Mouse (Mus musculus) embryonic facial prominence, embryonic 14.5 days (tissue): ENCODE data around the gene Hist1h2ap. TPM values are rescaled to one million over a fixed set of nuclear protein-coding genes. Genes with fewer than 3 reads are reported as not detected.
A peak's percentile ranks its signal among the peaks of the same experiment; 100 is the strongest.
"Not testable (repeated sequence)": the region's sequence is repeated elsewhere in the genome, so short reads cannot be mapped to it uniquely, and the experiment has no call there.

Source experiments
- ATAC-seq: fragments of 200-750 bp; cut with Nextera tagmentation; 2 replicates; pipeline ENCODE4 v1.8.0; 2017; ENCODE audit warnings: low read depth, moderate number of reproducible peaks, moderate TSS enrichment
- DNase-seq: peaks from one replicate; pipeline ENCODE4 v3.0.0-alpha.2; 2015; ENCODE audit warnings: low spot score
- H3K27ac ChIP-seq: fragments of 300-500 bp; sonication (generic); replicated peaks from 2 replicates; pipeline ENCODE4 v1.5.1; 2014; ENCODE audit warnings: low read depth, mild to moderate bottlenecking, low read length, moderate library complexity
- H3K27me3 ChIP-seq: fragments of 300-500 bp; sonication (generic); replicated peaks from 2 replicates; pipeline ENCODE4 v1.6.1; 2014; ENCODE audit warnings: low read length; ENCODE audit not compliant: control insufficient read depth, insufficient read depth
- H3K36me3 ChIP-seq: fragments of 300-500 bp; sonication (generic); 2 replicates; pipeline ENCODE4 v1.6.1; 2014; ENCODE audit warnings: low read length, mixed read lengths; ENCODE audit not compliant: control insufficient read depth, insufficient read depth
- H3K4me1 ChIP-seq: fragments of 300-500 bp; sonication (generic); 2 replicates; pipeline ENCODE4 v1.6.1; 2014; ENCODE audit warnings: antibody characterized with exemption, low read length; ENCODE audit not compliant: control insufficient read depth, insufficient read depth
- H3K4me2 ChIP-seq: fragments of 300-500 bp; sonication (generic); 2 replicates; pipeline ENCODE4 v1.6.1; 2014; ENCODE audit warnings: low read depth, mild to moderate bottlenecking, low read length, moderate library complexity, mixed read lengths
- H3K4me3 ChIP-seq: fragments of 300-500 bp; sonication (generic); 2 replicates; pipeline ENCODE4 v1.5.1; 2014; ENCODE audit warnings: low read depth, mild to moderate bottlenecking, low read length
- H3K9ac ChIP-seq: fragments of 300-500 bp; sonication (generic); 2 replicates; pipeline ENCODE4 v1.6.1; 2014; ENCODE audit warnings: low read depth, mild to moderate bottlenecking, low read length, moderate library complexity, mixed read lengths
- H3K9me3 ChIP-seq: fragments of 300-500 bp; sonication (generic); 2 replicates; pipeline ENCODE4 v1.6.1; 2016; ENCODE audit warnings: low read length; ENCODE audit not compliant: control insufficient read depth
- WGBS: fragments of 180-500 bp; shearing (Covaris S2); extraction: QIAGEN DNeasy Blood & Tissue Kit; methylation state at CpG from one replicate; pipeline ENCODE4 v1.1.7; 2014; 5-methylcytosine and 5-hydroxymethylcytosine counted together
- polyA plus RNA-seq: library from polyadenylated mRNA; unstranded; fragments of >200 nt; fragmentation: Nextera tagmentation; extraction: Ambion mirVana; gene quantifications from 2 replicates; pipeline ENCODE4 v1.2.1, GENCODE M21; 2014

Hist1h2ap gene
- polyA plus RNA-seq, 1 experiment from 2014 or later, result 2,964 TPM

GRCm38 (mm10) chr13:21790601-21791283, 42.6 kb downstream of the Hist1h2ap start:
- H3K36me3 ChIP-seq, result no peaks in the 10 kb centered on the region
- ATAC-seq (no peak), DNase-seq (peak; percentile 13)
- no peaks in the 10 kb centered on the region for H3K9me3 ChIP-seq
- H3K4me2 ChIP-seq, result peak overlapping the region; percentile 49
- no peaks in the 10 kb centered on the region for H3K27me3 ChIP-seq
- H3K27ac ChIP-seq, result peak overlapping the region; percentile 48
- H3K4me1 ChIP-seq, result peaks cover 22% of the 10 kb centered on the region
- WGBS, result 11% methylated on average over 18 of the region's 18 CpGs
- H3K4me3 ChIP-seq, result peak overlapping the region; percentile 16; the same call in 1 of the 2 replicates
- peak overlapping the region; percentile 51 for H3K9ac ChIP-seq

DNA sequence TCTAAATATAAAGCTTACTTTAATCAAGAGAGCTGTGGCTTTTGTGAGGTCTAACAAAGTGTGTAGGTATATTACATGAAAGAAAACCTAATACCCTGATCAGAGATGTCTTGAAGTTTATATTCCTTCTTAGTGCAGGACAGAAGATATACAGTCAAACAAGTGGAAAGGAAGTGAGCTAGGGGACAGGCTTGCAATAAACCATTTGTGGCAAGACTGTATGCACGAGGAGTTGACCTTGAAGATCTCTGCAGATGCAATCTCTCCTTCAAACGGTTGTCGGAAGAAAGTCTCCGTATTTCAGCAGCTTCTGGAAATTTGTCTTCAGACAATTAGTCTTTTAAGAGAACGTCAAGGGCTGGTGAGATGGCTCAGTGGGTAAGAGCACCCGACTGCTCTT, 43.4 kb downstream of the Hist1h2ap start:
- Histone ChIP-seq H3K27me3 (no peaks in the 10 kb centered on the region), H3K4me1 (peaks cover 22% of the 10 kb centered on the region), H3K9ac (no peak overlapping the region), H3K9me3 (no peaks in the 10 kb centered on the region), H3K4me3 (no peak overlapping the region), H3K27ac (no peak overlapping the region), H3K36me3 (no peaks in the 10 kb centered on the region), H3K4me2 (no peak overlapping the region)
- DNase-seq (no peak), ATAC-seq (no peak)
- 52% methylated on average over 6 of the region's 6 CpGs for WGBS

GRCm38 (mm10) chr13:21787760-21788593, 45.3 kb downstream of the Hist1h2ap start:
- Histone ChIP-seq H3K4me2 (peak overlapping the region; percentile 56), H3K27me3 (no peaks in the 10 kb centered on the region), H3K36me3 (no peaks in the 10 kb centered on the region), H3K4me3 (peak overlapping the region; percentile 36), H3K4me1 (peaks cover 31% of the 10 kb centered on the region), H3K27ac (peak overlapping the region; percentile 90), H3K9ac (peak overlapping the region; percentile 50), H3K9me3 (no peaks in the 10 kb centered on the region)
- ATAC-seq (0 out of 2 replicates have a peak, but pooled peaks have one; percentile 2), DNase-seq (peak; percentile 68)
- WGBS, result 16% methylated on average over 13 of the region's 21 CpGs

DNA sequence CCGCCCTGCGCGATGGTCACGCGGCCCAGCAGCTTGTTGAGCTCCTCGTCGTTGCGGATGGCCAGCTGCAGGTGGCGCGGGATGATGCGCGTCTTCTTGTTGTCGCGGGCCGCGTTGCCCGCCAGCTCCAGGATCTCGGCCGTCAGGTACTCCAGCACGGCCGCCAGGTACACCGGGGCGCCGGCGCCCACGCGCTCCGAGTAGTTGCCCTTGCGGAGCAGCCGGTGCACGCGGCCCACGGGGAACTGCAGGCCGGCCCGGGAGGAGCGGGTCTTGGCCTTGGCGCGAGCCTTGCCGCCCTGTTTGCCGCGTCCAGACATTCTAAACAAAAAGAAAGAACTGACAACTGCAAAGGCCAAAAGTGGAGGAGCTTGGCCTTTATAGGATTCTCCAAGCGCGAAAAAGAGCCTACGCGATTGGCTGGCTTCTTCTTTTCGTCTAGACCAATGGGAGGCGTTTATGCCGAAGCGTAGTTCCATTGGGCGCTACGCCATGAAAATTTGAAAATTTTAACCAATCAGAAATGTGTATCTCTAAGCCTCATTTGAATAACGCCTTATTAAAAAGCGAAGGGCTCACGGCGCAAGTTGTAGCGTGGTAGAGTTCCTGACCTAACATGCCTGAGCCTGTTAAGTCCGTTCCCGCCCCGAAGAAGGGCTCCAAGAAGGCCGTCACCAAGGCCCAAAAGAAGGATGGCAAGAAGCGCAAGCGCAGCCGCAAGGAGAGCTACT, 46.2 kb downstream of the Hist1h2ap start, which contains the start of the genes Hist1h2an and Hist1h2bp:
TSS of gene Hist1h2an (minus strand) at position 320 of the 731 bp plus-strand sequence.
TSS of gene Hist1h2bp (plus strand) at position 563 of the 731 bp plus-strand sequence.
- DNase-seq, result peak; percentile 99
- not testable (repeated sequence) for H3K36me3 ChIP-seq, H3K27me3 ChIP-seq, H3K9me3 ChIP-seq
- Histone ChIP-seq H3K4me2 (peak within 1 kb of the TSS; percentile 56), H3K27ac (peak within 1 kb of the TSS; percentile 90), H3K4me1 (peaks cover 38% of the 10 kb centered on the region), H3K9ac (peak within 1 kb of the TSS; percentile 63), H3K4me3 (peak within 1 kb of the TSS; percentile 36)
- peak; percentile 93 for ATAC-seq
- WGBS, result under 1% methylated on average over 34 of the region's 63 CpGs

GRCm38 (mm10) chr13:21786189-21786898, 47.0 kb downstream of the Hist1h2ap start:
- Histone ChIP-seq H3K9ac (peak overlapping the region; percentile 63), H3K4me2 (peak overlapping the region; percentile 56), H3K27me3 (no peaks in the 10 kb centered on the region), H3K36me3 (no peaks in the 10 kb centered on the region), H3K9me3 (no peaks in the 10 kb centered on the region), H3K4me1 (peaks cover 39% of the 10 kb centered on the region), H3K4me3 (peak overlapping the region; percentile 36), H3K27ac (peak overlapping the region; percentile 90)
- ATAC-seq (no peak), DNase-seq (peak; percentile 64)
- 4% methylated on average over 8 of the region's 8 CpGs for WGBS

- no peaks in the 10 kb centered on the region for H3K36me3 ChIP-seq
- DNase-seq (no peak), ATAC-seq (no peak)
- H3K27me3 ChIP-seq, result no peaks in the 10 kb centered on the region
- 36% methylated on average over 6 of the region's 6 CpGs for WGBS
- H3K4me3 ChIP-seq, result peak overlapping the region; percentile 44
- H3K27ac ChIP-seq, result peak overlapping the region; percentile 89
- H3K4me2 ChIP-seq, result peak overlapping the region; percentile 60
- no peaks in the 10 kb centered on the region for H3K9me3 ChIP-seq
- H3K4me1 ChIP-seq, result peaks cover 38% of the 10 kb centered on the region
- peak overlapping the region; percentile 54 for H3K9ac ChIP-seq
Measured at GRCm38 (mm10) chr13:21784311-21784710, 49.0 kb downstream of the Hist1h2ap start.

GRCm38 (mm10) chr13:21783734-21784161, 49.6 kb downstream of the Hist1h2ap start:
- no peak for ATAC-seq
- H3K27me3 ChIP-seq, result no peaks in the 10 kb centered on the region
- WGBS, result 0% methylated on average over 9 of the region's 9 CpGs
- H3K27ac ChIP-seq, result peak overlapping the region; percentile 89
- no peaks in the 10 kb centered on the region for H3K9me3 ChIP-seq
- DNase-seq, result peak; percentile 81
- H3K9ac ChIP-seq, result peak overlapping the region; percentile 54
- H3K36me3 ChIP-seq, result no peaks in the 10 kb centered on the region
- H3K4me1 ChIP-seq, result peaks cover 34% of the 10 kb centered on the region
- peak overlapping the region; percentile 44 for H3K4me3 ChIP-seq
- peak overlapping the region; percentile 60 for H3K4me2 ChIP-seq

DNA sequence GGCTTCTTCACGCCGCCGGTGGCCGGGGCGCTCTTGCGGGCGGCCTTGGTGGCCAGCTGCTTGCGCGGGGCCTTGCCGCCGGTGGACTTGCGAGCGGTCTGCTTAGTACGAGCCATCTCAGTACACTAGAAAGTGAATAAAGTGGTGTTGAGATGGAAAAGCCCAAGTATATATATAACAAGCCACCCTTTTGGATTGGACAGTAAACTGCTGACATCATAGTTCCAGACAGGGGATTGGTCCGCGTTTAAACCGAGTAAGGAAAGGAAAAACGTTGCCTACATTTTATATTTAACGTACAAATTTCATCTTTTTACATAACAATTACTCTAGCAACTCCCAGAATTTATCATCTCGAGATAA, 50.1 kb downstream of the Hist1h2ap start, which contains the start of gene Hist1h3i:
TSS of gene Hist1h3i (minus strand) at position 116 of the 363 bp plus-strand sequence.
- Histone ChIP-seq H3K9ac (peak within 1 kb of the TSS; percentile 71), H3K4me2 (peak within 1 kb of the TSS; percentile 60), H3K27me3 (no peaks in the 10 kb centered on the region), H3K4me3 (peak within 1 kb of the TSS; percentile 44), H3K9me3 (no peaks in the 10 kb centered on the region), H3K4me1 (peaks cover 34% of the 10 kb centered on the region), H3K36me3 (no peaks in the 10 kb centered on the region), H3K27ac (peak within 1 kb of the TSS; percentile 90)
- ATAC-seq, result peak; percentile 70
- WGBS, result under 1% methylated on average over 13 of the region's 20 CpGs
- DNase-seq, result peak; percentile 97
